ENCODE assay signal across 16 mouse cellular contexts in genomic region chr11:22930129-22930528, GRCm38 (mm10). TPM values are rescaled to one million over a fixed set of nuclear protein-coding genes. Genes with fewer than 3 reads are reported as not detected.
"Had no signal": no experiment of that assay in that cellular context is flagged by ENCODE, and none has a peak within 500 bp of the region (broad histone marks: within the 10 kb centered on the region; RNA-seq: fewer than 3 reads in every experiment).

No protein-coding gene starts in this region.

- H3K4me1 ChIP-seq: limb, embryonic 13.5 days; midbrain, embryonic 15.5 days had no signal

- H3K36me3 ChIP-seq: midbrain, embryonic 15.5 days had no signal

- H3K9me3 ChIP-seq: limb, embryonic 13.5 days; megakaryocyte, embryonic 14.5 days; midbrain, embryonic 15.5 days; neural tube, embryonic 12.5 days had no signal

- H3K4me3 ChIP-seq: limb, embryonic 13.5 days; megakaryocyte, embryonic 14.5 days; midbrain, embryonic 15.5 days; neural tube, embryonic 12.5 days had no signal

- ATAC-seq: midbrain, embryonic 15.5 days had no signal

- H3K27me3 ChIP-seq: limb, embryonic 13.5 days; megakaryocyte, embryonic 14.5 days; midbrain, embryonic 15.5 days; neural tube, embryonic 12.5 days had no signal

- H3K9ac ChIP-seq: limb, embryonic 13.5 days; liver, embryonic 14.5 days; midbrain, embryonic 15.5 days; neural tube, embryonic 12.5 days had no signal

- H3K4me2 ChIP-seq: limb, embryonic 13.5 days; midbrain, embryonic 11.5 days; midbrain, embryonic 15.5 days; neural tube, embryonic 12.5 days had no signal

- DNase-seq: kidney, adult 18-20 months; kidney, postnatal 10 days; left cerebral cortex, postnatal 4 days; lung, adult 18-20 months; lung, postnatal 36 days; retina, postnatal 1 day; right cerebral cortex, postnatal 4 days; thymus, postnatal 36 days had no signal

- H3K27ac ChIP-seq: limb, embryonic 13.5 days; liver, embryonic 14.5 days; midbrain, embryonic 15.5 days; neural tube, embryonic 12.5 days; stomach, postnatal 0 days had no signal

RNA-seq across cellular contexts. Expression of gene Gm28048, which starts 51.8 kb away (rescaled TPM):
- polyA plus RNA-seq: liver, adult 2 months had no signal
